Mouse (Mus musculus) spleen, postnatal 10 days (tissue): ENCODE data around the gene St6galnac5.
"Not testable (repeated sequence)": the region's sequence is repeated elsewhere in the genome, so short reads cannot be mapped to it uniquely, and the experiment has no call there.

ENCODE experiments used
- DNase-seq, 2 experiments: peaks; one replicate each; pipeline ENCODE4 v3.0.0; 2021 to 2022; ENCODE audit warnings: low spot score in 2 of 2

St6galnac5 gene

GRCm38 (mm10) chr3:152788301-152788953, 193.6 kb downstream of the St6galnac5 start:
- not testable (repeated sequence) for DNase-seq

DNA sequence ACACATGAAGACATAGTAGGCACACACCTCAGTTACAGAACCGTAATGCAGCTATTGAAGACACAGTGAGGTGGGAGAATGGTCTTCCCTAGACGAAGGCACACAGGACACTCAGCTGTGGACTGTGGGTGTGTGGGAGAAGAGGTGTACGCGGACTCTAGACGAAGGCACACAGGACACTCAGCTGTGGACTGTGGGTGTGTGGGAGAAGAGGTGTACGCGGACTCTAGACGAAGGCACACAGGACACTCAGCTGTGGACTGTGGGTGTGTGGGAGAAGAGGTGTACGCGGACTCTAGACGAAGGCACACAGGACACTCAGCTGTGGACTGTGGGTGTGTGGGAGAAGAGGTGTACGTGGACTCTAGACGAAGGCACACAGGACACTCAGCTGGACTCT, 197.7 kb downstream of the St6galnac5 start:
- DNase-seq, result not testable (repeated sequence)

DNA sequence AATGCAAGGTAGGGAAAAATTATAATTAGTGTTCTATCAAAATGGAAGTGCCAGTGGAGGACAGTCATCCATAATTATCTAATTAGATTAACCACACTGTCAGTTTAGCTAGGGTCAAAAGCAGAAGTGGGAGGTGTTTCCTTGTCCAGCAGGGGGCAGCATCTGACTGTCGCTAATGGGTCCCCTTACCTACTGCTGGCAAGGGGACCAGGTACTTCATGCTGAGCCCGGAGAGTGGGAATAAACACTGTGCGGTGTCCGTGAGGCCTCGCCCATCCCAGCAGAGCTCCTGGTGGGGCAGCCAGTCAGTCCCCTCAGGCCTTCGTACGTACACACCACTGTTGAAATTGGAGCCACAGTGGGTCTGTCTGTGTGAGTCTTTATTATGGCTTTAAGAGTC, 198.3 kb downstream of the St6galnac5 start:
- peak; percentile 47 to 82 for DNase-seq

DNA sequence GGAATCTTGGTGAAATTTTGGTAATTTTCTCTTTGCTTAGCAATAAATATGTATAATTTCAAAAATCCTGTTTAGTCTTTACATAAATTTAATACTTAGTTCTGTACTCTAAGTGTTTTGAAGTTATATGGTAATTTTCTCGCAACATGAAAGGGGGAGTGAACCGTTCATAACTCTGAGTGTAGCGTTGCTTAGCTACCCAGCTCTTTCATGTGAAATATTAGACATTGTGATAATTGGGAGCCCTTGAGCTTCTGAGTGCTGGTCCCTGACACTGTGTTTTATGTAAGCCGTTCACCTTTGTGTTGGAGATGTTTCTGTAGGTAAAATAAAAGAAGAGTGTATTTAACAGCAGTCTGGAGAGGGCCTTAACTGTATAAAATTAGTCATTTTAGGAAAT, 202.2 kb downstream of the St6galnac5 start:
- no peak for DNase-seq

DNA sequence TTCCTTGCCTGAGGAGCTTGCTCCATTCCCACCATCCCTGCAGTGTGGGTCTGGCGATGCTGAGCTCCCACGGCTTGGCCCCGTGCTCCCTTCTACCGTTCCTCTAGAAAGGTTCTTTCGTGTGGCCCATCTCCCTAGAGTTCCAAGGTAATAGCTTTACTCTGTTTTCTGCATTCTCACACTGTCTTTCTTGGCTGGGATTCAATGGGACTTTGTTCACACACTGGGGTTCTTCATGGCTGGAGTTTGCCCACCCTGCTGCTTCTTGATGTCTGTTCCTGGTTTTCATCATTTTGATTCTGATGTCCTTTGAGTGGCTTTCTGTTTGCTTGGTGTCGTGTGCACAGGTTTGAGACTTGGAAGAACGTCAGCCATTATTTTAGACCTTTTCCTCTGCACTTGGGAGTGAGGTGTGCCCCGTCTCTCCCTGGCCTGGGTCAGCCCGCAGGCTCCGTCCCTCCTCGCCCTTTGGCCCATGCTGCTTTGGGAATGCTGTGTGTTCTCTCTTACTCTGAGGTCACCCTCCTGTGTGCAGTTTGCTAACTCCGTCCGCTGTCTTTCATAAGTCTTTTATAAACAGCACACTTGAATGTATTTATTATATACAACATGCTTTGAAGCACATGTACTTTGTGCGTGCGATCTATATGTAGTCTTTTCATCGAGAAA, 205.0 kb downstream of the St6galnac5 start:
- no peak for DNase-seq

- no peak for DNase-seq
Observed at GRCm38 (mm10) chr3:152776363-152776762, 205.7 kb downstream of the St6galnac5 start.

- no peak for DNase-seq
Observed at GRCm38 (mm10) chr3:152770056-152770455, 212.0 kb downstream of the St6galnac5 start.

DNA sequence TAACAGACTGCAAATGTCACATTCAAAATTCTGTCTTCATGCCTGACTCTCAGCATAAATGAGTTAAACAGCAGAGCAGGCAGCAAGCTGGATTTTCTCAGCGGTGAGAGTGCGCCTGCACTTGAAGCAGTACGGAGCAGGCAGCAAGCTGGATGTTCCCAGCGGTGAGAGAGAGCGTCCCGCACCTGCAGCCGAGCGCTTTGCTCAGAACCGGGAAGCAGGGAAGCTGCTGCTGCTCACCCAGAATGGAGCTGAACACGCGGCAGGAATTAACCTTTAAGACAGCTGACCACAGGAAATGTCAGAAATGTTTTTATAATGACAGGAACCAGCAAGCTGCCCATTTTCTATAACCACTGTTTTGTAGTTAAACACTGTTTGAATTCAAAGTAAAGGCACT, 214.6 kb downstream of the St6galnac5 start:
- DNase-seq, result no peak
